ENCODE assay signal across 8 mouse cellular contexts in the genomic region with DNA sequence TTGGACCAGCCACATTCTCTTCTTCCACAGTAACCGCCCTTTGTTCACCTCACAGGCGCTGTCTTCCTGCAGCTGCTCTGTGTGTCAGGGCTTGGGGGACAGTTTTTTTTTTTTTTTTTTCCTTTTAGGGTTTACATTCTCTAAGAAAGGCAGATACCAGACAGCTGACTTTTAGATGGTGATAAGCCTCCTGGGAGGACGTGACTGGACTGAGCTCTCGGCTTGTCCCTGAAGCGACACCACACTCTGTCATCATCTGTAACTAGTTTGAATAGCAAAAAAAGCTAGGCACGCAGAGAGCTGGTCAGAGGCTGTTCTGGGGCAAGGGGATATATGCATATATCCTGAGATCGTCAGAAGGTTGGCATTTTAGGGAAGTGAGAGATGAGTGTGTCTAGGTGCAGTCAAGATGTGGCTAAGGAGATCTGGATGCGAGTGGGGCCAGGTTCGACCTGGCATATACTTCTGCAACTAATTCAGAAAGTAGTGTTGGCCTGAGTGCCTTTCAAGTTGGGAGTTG. TPM values are rescaled to one million over a fixed set of nuclear protein-coding genes. Genes with fewer than 3 reads are reported as not detected.
DNase-seq lines count a peak whose midpoint lies in the region; ATAC-seq and TF ChIP-seq lines count a peak whose summit lies in the region.

No protein-coding gene starts in this region.

- no peak overlapping the region for H3K4me3 ChIP-seq in lung, embryonic 14.5 days (ENCODE audit: low read depth, low read length)
- no peak overlapping the region for H3K4me3 ChIP-seq in hindbrain, embryonic 14.5 days (replicated peaks; ENCODE audit: low read length)
- no peak overlapping the region for H3K4me3 ChIP-seq in neural tube, embryonic 15.5 days (replicated peaks)

- DNase-seq in lung, embryonic 14.5 days: peak; percentile 38
- no peak for DNase-seq in lung, postnatal 10 days
- DNase-seq in hindbrain, embryonic 14.5 days (ENCODE audit: low spot score): no peak
- no peak for DNase-seq in ovary, adult 18-20 months (ENCODE audit: low spot score)
- no peak for DNase-seq in embryo, embryonic 9.5 days (ENCODE audit: extremely low spot score)

- peak overlapping the region; percentile 36; the same call in 1 of the 2 replicates for H3K27ac ChIP-seq in lung, embryonic 14.5 days (ENCODE audit: low read depth)
- H3K27ac ChIP-seq in hindbrain, embryonic 14.5 days: peak overlapping the region; percentile 11
- no peak overlapping the region; the same call in 1 of the 2 replicates for H3K27ac ChIP-seq in neural tube, embryonic 15.5 days (replicated peaks)

- H3K4me2 ChIP-seq in lung, embryonic 14.5 days: peak overlapping the region; percentile 37
- H3K4me2 ChIP-seq in hindbrain, embryonic 14.5 days (replicated peaks): 0 out of 2 replicates have a peak overlapping the region, but pooled peaks have one; percentile 4
- H3K4me2 ChIP-seq in neural tube, embryonic 15.5 days: no peak overlapping the region; the same call in 1 of the 2 replicates

- ATAC-seq in lung, embryonic 14.5 days (ENCODE audit: insufficient read depth): peak; percentile 32; the same call in 1 of the 2 replicates
- ATAC-seq in common myeloid progenitor, adult 5-6 weeks (replicated peaks; ENCODE audit: low read depth, poor library complexity, severe bottlenecking): peak; percentile 51
- no peak for ATAC-seq in hindbrain, embryonic 14.5 days (ENCODE audit: low FRiP score)
- ATAC-seq in neural tube, embryonic 15.5 days (ENCODE audit: low FRiP score): 0 out of 2 replicates have a peak, but pooled peaks have one; percentile 25
- ATAC-seq in monocyte, adult 5-6 weeks (replicated peaks; ENCODE audit: insufficient number of reproducible peaks, low FRiP score, low TSS enrichment, poor library complexity, severe bottlenecking): no peak

- H3K4me1 ChIP-seq in lung, embryonic 14.5 days (ENCODE audit: insufficient read depth): peaks cover 16% of the 10 kb centered on the region
- H3K4me1 ChIP-seq in hindbrain, embryonic 14.5 days (replicated peaks; ENCODE audit: control insufficient read depth, insufficient read depth, low read length): peaks cover 39% of the 10 kb centered on the region
- peaks cover 44% of the 10 kb centered on the region for H3K4me1 ChIP-seq in neural tube, embryonic 15.5 days

- WGBS in lung, embryonic 14.5 days: 32% methylated on average over 9 of the region's 9 CpGs
- WGBS in hindbrain, embryonic 14.5 days: 29% methylated on average over 9 of the region's 9 CpGs
- 35% methylated on average over 9 of the region's 9 CpGs for WGBS in neural tube, embryonic 15.5 days

- H3K9ac ChIP-seq in lung, embryonic 14.5 days: no peak overlapping the region; the same call in 1 of the 2 replicates
- peak overlapping the region; percentile 37; the same call in 1 of the 2 replicates for H3K9ac ChIP-seq in hindbrain, embryonic 14.5 days
- peak overlapping the region; percentile 5; the same call in 1 of the 2 replicates for H3K9ac ChIP-seq in neural tube, embryonic 15.5 days (replicated peaks)

- no peaks in the 10 kb centered on the region for H3K9me3 ChIP-seq in lung, embryonic 14.5 days (ENCODE audit: low read depth, low read length)
- H3K9me3 ChIP-seq in hindbrain, embryonic 14.5 days (ENCODE audit: control insufficient read depth, low read length): no peaks in the 10 kb centered on the region
- H3K9me3 ChIP-seq in neural tube, embryonic 15.5 days (replicated peaks): no peaks in the 10 kb centered on the region

- no peak for TF ChIP-seq CTCF in lung, embryonic 14.5 days (IDR thresholded peaks at IDR 0.05; ENCODE audit: low read depth)

- H3K36me3 ChIP-seq in lung, embryonic 14.5 days (ENCODE audit: insufficient read depth): no peaks in the 10 kb centered on the region
- H3K36me3 ChIP-seq in hindbrain, embryonic 14.5 days (replicated peaks; ENCODE audit: control insufficient read depth, insufficient read depth): no peaks in the 10 kb centered on the region
- no peaks in the 10 kb centered on the region for H3K36me3 ChIP-seq in neural tube, embryonic 15.5 days

- no peaks in the 10 kb centered on the region for H3K27me3 ChIP-seq in lung, embryonic 14.5 days (ENCODE audit: insufficient read depth, low read length)
- H3K27me3 ChIP-seq in hindbrain, embryonic 14.5 days (ENCODE audit: control insufficient read depth, insufficient read depth, low read length): no peaks in the 10 kb centered on the region
- H3K27me3 ChIP-seq in neural tube, embryonic 15.5 days (replicated peaks): no peaks in the 10 kb centered on the region

RNA-seq across cellular contexts. Expression of a gene that starts 23.0 kb away (rescaled TPM):
- 21.9 TPM in 2 replicates for polyA plus RNA-seq in lung, embryonic 14.5 days (2014; fragmentation: Nextera tagmentation; extraction: Ambion mirVana)
- total RNA-seq in common myeloid progenitor, adult 5-6 weeks (2017): 24.3 and 29.0 TPM in 2 replicates
- polyA plus RNA-seq in hindbrain, embryonic 14.5 days (2014; fragmentation: Nextera tagmentation; extraction: Ambion mirVana): 29.6 and 30.1 TPM in 2 replicates
- polyA plus RNA-seq in neural tube, embryonic 15.5 days (2015; fragmentation: Nextera tagmentation; extraction: Ambion mirVana): 22.3 and 22.7 TPM in 2 replicates
- 9.9 to 21.5 TPM (median 17.3 TPM) in 3 replicates for total RNA-seq in monocyte, adult 5-6 weeks (2017)

Comparison
In these comparisons a context has a peak if more than half of its experiments do, and no peak if none do; other contexts are left out.
1. ATAC-seq: peak in lung, embryonic 14.5 days (single experiment), common myeloid progenitor, adult 5-6 weeks (single experiment) and neural tube, embryonic 15.5 days (single experiment); none in hindbrain, embryonic 14.5 days (single experiment) and monocyte, adult 5-6 weeks (single experiment).